Mouse (Mus musculus) cortical plate, adult 2 months (tissue): ENCODE results near the gene Trp53rkb. TPM values are rescaled to one million over a fixed set of nuclear protein-coding genes. Genes with fewer than 3 reads are reported as not detected.

Experiments
- H3K27ac ChIP-seq: fragments of 200-500 bp; 2 replicates; pipeline ENCODE4 v1.5.1; 2012; ENCODE audit warnings: low read length, control low read depth, inconsistent platforms; ENCODE audit not compliant: insufficient read depth
- H3K4me1 ChIP-seq: fragments of 200-500 bp; 2 replicates; pipeline ENCODE4 v1.6.1; 2011; ENCODE audit warnings: low read length; ENCODE audit not compliant: control insufficient read depth, insufficient read depth
- H3K4me3 ChIP-seq: fragments of 200-500 bp; 2 replicates; pipeline ENCODE4 v1.5.1; 2011; ENCODE audit warnings: mild to moderate bottlenecking, low read length, control low read depth; ENCODE audit not compliant: insufficient read depth
- CTCF ChIP-seq: fragments of 200-500 bp; IDR thresholded peaks from 2 replicates; pipeline ENCODE4 v1.5.1; 2011; ENCODE audit warnings: mild to moderate bottlenecking, control low read depth, low read length; ENCODE audit not compliant: insufficient read depth; ENCODE audit errors: extremely low read depth
- POLR2A ChIP-seq: fragments of 200-500 bp; IDR thresholded peaks from 2 replicates; pipeline ENCODE4 v1.6.1; 2011; ENCODE audit warnings: mild to moderate bottlenecking, low read length, control low read depth; ENCODE audit not compliant: insufficient read depth; ENCODE audit errors: extremely low read depth
- polyA plus RNA-seq: library from polyadenylated mRNA; depleted of rRNA; stranded (reverse); fragments of >200 nt; gene quantifications from 2 replicates; pipeline ENCODE4 v1.2.3, GENCODE M21; 2012; rRNA removed

Trp53rkb gene
- polyA plus RNA-seq, 1 experiment: 6.9 TPM

DNA sequence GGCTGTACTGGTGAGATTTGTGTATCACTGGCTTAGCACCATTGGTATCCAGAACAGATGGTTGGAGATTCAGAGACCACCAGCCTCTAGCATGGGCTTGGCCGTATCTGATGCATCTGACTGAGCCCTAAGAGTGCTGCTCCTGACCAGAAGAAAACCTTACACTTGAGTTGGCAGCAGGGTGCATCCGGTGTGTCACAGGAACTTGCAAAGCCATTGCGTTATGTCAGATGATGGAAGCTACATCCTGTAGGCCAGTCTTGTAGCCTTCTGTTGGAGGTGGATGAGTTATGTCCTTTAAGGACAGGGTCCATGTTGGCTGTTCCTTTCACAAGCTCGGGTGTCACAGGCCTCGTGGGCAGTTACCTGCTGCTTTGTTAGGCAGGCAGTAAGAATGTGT is 32.7 kb downstream of the Trp53rkb start:
- no peak overlapping the region for H3K4me3 ChIP-seq
- TF ChIP-seq CTCF (no peak), POLR2A (no peak)
- no peak overlapping the region for H3K27ac ChIP-seq

DNA sequence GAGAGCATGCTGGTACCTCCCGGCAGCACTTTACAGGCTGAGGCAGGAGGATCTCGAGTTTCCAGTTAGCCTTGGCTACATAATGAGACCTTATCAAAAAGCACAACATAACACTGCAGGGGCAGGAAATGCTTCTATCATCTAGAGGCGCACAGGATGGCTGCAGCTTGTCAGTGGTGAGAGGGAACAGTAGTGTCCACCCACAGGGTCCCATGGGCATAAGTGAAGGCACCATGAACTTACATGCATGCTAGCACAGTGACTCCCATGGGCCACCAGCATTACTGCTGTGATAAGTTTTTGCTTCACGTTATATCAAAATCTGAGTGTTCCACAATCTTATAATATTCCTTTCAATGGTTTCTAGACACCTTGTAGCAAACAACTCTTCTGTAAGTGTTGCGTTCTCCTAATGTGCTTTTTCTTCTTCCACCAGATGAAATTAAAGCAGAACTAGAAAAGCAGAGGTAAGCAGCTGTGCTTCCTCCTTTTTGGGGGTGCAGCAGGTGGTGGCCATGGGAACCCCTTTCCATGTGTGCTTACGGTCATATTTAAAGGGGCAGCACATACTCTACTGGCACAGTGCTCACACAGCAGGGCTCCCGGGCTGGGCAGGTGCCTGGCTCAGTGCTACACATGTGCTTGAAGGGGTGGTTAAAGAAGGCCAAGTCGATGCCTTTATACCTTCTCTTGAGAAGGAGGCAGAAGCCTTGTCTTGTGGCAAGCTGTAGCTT is 34.3 kb downstream of the Trp53rkb start:
- Histone ChIP-seq H3K4me1 (peaks cover 2% of the 10 kb centered on the region; the same call in 1 of the 2 replicates), H3K27ac (no peak overlapping the region), H3K4me3 (no peak overlapping the region)
- TF ChIP-seq POLR2A (no peak), CTCF (no peak)

More for the DNA sequence above, 32.7 kb downstream of the Trp53rkb start:
- peaks cover 7% of the 10 kb centered on the region for H3K4me1 ChIP-seq

DNA sequence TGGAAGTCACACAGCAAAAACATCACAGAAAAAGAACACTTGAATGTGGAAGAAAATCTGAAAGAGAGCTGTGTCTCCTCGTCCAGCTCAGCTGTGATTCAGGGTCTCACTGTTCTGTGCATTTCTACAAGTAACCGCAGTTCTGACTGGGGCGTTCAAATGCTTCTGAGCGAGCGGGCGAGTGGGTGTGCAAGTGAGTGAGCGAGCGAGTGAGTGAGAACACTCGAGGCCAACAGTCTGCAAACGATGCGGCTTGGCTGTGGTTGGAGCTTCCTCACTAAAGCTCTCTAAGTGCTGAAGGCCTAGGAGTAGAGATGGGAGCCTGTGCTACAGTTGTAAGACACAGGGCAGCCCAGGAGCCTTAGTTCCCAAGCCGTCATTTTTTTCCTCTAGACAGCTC is 36.0 kb downstream of the Trp53rkb start:
- Histone ChIP-seq H3K27ac (no peak overlapping the region), H3K4me3 (no peak overlapping the region), H3K4me1 (no peaks in the 10 kb centered on the region; the same call in 1 of the 2 replicates)
- TF ChIP-seq CTCF (no peak), POLR2A (no peak)

DNA sequence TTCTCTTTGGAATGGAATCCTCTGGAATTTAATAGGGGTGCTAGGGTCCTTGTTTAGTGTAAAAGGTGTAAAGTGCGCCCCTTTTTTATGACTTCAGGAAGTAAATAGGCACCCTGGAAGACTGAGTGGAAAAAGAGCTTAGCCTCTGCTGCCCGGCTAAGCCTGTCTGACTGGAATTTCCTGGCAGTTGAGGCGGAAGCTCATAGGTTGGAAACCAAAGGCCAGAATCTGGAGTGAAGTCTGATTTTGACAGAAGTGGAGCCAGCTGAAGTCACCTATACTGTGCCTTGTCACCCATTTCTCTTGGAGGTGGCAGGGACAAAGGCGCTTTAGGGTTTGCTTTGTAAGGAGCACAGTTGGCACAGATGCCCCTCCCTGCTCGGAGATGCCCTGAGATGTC is 38.0 kb downstream of the Trp53rkb start:
- TF ChIP-seq POLR2A (no peak), CTCF (no peak)
- H3K4me3 ChIP-seq: no peak overlapping the region
- peaks cover 3% of the 10 kb centered on the region; the same call in 1 of the 2 replicates for H3K4me1 ChIP-seq
- H3K27ac ChIP-seq: no peak overlapping the region

DNA sequence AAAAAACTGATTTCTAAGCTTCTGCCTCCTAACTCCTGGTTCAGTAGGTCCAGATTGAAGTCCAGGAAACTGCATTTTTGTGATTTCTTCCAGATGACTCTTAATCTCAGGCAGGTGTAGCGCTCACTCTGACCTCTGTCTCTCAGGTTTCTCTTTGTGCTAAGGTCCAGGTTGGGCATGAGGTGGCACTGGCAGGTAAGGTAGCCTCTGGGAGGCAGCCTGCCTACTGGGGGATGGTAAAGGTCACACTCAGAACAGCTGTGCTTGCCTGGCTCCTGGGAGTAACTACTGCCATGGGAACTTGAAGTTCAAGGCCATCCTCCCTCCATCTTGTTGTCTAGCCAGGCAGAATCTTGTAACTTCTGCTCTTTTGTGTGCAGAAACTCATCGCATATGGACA is 41.8 kb downstream of the Trp53rkb start:
- H3K27ac ChIP-seq: no peak overlapping the region
- TF ChIP-seq CTCF (no peak), POLR2A (no peak)
- H3K4me1 ChIP-seq: peaks cover 3% of the 10 kb centered on the region; the same call in 1 of the 2 replicates
- no peak overlapping the region for H3K4me3 ChIP-seq

DNA sequence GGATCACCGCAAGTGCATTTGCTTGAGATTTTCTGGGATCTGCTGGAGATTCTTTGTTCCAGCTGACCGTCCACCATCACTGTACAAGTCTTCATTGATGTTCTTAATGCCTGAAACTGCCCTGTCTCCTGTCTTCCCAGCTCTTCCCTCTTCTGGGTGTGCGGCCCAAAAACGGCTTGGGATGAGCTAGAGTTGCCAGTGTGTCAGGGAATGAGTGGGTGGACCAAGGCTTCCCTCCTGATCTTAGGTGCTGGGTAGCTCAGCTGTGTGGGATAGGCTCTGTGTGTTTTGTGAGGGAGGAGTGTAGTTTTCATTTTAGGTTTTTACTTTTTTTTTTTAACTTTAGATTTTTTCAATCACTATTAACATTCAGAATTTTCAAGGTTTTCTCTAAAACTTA is 42.5 kb downstream of the Trp53rkb start:
- H3K27ac ChIP-seq: no peak overlapping the region
- no peak overlapping the region for H3K4me3 ChIP-seq
- TF ChIP-seq POLR2A (no peak), CTCF (no peak)
- H3K4me1 ChIP-seq: peaks cover 3% of the 10 kb centered on the region; the same call in 1 of the 2 replicates

DNA sequence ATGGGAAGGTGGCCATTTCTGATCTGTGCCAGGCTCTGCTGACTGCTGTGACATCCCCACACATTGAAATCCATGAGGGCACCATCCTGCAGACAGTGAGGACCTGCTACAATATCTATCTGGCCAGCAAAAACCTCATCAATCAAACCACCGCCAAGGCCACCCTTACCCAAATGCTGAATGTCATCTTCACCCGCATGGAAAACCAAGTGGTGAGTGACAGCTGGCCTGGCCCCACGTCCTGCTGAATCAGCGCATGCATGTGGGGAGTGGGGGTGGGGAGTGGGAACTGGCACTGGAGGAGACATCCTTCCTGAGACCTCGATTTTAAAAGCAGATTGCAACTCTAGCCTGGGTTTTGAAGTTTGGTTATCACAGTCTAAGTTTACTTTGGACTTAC is 43.2 kb downstream of the Trp53rkb start:
- no peak overlapping the region for H3K4me3 ChIP-seq
- TF ChIP-seq POLR2A (no peak), CTCF (no peak)

DNA sequence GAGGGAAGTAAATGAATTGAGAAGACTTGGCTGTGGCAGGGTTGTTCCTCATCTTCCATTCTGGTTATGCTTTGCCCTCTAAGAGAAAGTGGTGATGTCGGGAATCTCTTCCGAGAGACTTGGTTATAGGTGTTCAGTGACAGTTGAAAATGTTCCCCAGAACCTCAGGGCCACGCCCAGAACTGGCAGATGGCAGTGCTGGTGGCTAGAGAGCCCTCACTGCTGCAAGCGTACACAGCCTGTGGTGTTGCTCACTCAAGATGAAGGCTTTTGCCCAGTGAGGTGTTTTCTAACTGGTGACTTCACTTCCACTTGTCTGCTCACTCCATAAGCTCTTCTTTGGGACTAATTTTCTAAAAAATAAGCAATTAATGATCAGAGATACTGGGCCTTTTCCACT is 49.5 kb downstream of the Trp53rkb start:
- Histone ChIP-seq H3K27ac (no peak overlapping the region), H3K4me3 (no peak overlapping the region), H3K4me1 (no peaks in the 10 kb centered on the region)
- no peak for TF ChIP-seq CTCF
- TF ChIP-seq POLR2A: no peak

More for the DNA sequence above, 43.2 kb downstream of the Trp53rkb start:
- H3K4me1 ChIP-seq: peaks cover 3% of the 10 kb centered on the region; the same call in 1 of the 2 replicates
- H3K27ac ChIP-seq: no peak overlapping the region

Other genes with a start within 250 kb of the Trp53rkb start
- gene Prex1, start 78.7 kb upstream of the Trp53rkb start, polyA plus RNA-seq: 81.9 and 83.3 TPM in 2 replicates
- gene Arfgef2, start 13.1 kb downstream of the Trp53rkb start, polyA plus RNA-seq: 22.9 and 24.3 TPM in 2 replicates
- gene Cse1l, start 113.5 kb downstream of the Trp53rkb start, polyA plus RNA-seq: 44.3 and 45.1 TPM in 2 replicates
- gene Stau1, start 203.8 kb downstream of the Trp53rkb start, polyA plus RNA-seq: 52.1 and 54.4 TPM in 2 replicates
- gene Ddx27, start 222.7 kb downstream of the Trp53rkb start, polyA plus RNA-seq: 34.9 and 35.6 TPM in 2 replicates